Mouse (Mus musculus) frontal cortex, postnatal 25 days (tissue): ENCODE results near the gene Tmem136.
"Not testable (repeated sequence)": the region's sequence is repeated elsewhere in the genome, so short reads cannot be mapped to it uniquely, and the experiment has no call there.

Experiments used
- DNase-seq, 2 experiments: peaks; one replicate each; pipeline ENCODE4 v3.0.0; 2022; ENCODE audit warnings: low spot score in 2 of 2

The Tmem136 gene

GRCm38 (mm10) chr9:43116134-43116996 is at the start of gene Tmem136:
TSS of gene Tmem136 (minus strand) at chr9:43116570.
- DNase-seq, result peak in 1 of 2 experiments; percentile 28

GRCm38 (mm10) chr9:43155960-43156359 is 39.6 kb upstream of the Tmem136 start:
- no peak for DNase-seq

DNA sequence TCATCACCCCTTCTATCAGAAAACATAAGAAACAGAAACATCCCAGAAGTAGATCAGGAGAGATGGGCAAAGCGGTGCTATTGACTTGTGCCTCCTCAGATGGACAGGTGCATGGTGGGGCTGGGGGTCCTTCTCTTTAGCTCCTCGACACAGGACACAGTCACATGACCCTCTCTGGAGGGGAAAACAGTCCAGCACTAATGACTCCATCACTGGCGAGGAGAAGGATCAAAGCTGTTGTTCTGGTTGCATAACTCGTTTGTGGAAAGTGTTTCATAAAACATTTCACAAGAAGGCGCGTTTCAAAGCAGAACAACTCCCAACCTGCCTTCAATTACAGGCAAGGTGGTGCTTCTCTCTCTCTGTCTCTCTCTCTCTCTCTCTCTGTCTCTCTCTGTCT is 35.4 kb upstream of the Tmem136 start:
- DNase-seq, result no peak

DNA sequence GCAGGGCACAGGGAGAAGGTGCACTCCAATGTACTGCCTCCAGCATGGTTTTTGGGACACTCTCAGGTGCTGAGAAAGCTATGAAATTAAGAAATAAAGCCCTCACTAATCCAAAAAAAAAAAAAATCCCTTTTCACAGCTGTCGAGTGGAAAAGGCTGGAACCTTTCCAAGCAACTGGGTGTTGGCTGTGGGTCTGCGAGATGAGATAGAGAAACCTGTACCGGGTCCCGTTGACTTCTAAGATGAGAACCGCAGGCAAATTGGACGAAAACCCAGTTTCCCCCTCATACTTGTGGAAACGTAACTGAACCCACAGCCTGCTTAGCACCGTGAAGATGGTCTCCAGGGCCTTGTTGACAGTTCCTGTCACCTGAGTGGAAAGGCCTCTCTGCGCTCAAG is 34.6 kb upstream of the Tmem136 start:
- no peak for DNase-seq

GRCm38 (mm10) chr9:43150075-43150474 is 33.7 kb upstream of the Tmem136 start:
- DNase-seq, result peak in 1 of 2 experiments; percentile 44

DNA sequence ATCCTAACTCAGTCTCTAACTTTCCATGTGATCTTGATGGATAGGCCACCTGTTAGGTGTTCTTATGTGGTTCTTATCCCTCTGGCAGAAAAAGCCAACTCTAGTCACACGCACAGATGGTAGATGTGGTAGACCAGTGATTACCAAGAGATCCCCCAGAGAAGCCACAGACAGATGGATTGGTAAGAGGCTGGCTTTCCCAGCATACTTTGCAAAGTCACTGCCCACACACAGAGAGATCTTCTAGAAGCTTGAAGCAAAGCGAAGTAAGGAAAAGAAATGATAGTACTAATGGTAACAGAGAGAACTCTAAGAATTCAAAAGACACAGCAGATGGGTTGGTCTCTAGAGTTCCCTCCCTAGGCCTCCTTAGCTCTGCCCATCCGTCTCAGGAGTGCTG is 33.1 kb upstream of the Tmem136 start:
- DNase-seq, result no peak

DNA sequence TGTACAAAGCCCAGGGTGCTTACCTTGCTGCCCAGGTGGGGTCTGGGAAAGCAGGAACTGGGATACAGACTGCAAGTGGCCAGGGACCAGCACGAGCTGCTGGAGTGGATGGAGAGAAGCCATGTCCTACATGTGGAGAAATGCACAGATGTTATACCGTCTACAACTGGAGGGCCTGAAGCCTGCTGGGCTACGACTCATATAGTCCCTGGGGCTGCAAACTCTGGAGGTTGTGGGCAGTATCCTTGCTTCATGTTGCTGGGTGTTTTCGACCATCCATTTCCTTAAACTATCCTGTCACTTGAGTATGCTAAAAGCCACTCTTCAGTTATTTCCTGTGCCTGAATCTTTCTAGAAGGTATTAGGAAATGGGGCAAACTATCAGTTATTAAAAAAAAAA is 28.8 kb upstream of the Tmem136 start:
- no peak for DNase-seq

DNA sequence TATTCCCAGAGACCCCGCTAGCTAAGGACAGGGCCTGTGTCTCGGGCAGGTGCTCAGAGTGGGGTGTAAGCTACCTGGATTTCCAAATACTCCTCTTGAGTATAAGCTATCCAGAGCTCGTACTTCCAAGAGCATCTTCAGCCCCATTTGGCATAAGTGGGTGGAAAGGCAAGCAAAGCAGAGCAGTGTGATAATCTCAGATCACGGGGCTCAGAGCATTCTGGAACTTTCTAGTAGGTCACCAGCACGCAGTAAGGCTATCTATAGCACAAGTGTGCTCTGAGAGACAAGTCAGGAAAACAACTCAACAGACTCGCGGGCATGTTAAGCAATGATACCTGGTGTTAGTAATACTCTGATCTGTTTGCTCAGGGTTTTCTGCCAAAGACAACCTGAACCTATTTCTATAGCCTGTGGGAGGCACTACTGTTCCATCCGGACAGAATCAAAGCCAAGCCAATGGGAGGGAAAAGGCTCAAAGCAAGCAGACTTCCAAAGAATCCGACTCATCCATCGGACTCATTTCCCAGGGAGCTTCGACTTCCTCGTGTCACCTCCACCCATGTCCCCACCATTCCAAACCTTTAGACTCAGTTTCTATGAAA is 27.9 kb upstream of the Tmem136 start:
- DNase-seq, result no peak

DNA sequence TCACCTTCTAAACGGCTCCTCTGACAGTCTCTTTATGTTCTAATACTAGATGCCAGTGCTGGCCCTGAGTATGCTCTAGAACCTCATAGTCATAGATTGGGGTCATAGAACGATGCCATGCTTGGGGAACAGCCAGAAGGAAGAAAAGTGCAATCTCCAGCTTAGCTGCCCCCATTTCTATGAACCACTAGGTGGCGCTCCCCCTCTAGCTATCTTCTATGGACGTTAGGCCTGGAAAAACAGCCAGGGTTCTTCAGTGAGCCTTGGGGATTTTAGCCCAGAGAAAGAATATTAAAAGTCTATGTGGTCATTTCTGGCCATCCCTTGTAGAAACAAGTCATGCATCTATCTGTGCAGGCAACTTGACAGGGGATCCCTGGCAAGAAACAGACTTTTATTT is 25.5 kb upstream of the Tmem136 start:
- DNase-seq, result peak; percentile 59 to 68

- DNase-seq, result peak in 1 of 2 experiments; percentile 22
These were observed 17.2 kb upstream of the Tmem136 start for GRCm38 (mm10) chr9:43133525-43133924.

DNA sequence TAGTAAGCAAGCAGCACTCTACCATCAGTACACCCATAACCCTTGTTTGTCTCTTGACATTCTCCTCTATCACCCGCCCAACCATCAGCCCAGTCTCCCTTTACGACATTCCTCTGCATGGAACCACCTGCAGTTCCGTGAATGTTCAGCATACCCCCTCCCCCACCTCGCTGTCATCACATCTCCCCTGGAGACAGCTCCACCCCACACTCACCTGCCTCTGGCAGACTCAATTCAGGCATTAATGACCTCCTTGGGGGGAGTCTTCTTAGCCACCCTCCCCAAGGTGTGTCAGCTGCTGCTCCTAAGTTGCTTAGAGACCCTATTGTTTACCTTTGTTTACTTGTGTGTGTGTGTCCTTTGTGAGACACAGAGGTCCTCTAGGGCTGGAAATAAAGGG is 16.0 kb upstream of the Tmem136 start:
- DNase-seq, result no peak

- no peak for DNase-seq
These were observed 15.6 kb upstream of the Tmem136 start for GRCm38 (mm10) chr9:43131940-43132339.

DNA sequence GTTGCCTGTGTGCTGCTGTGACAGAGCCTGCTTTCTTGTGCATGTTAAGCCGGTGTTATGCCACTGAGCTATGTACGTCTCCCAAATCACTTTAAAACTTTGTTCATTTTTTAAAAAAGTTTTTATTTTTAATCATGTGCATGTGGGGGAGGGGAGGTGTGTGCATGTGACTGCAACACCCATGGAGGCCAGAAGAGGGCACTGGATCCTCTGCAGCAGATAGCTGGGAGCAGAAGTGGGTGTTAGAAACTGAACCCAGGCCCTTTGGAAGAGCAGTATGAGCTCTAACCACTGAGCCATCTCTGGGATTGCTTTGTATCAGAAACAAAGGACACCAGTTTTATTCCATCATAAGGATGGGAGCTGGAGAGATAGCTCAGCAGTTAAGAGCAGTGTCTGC is 14.3 kb upstream of the Tmem136 start:
- DNase-seq, result no peak

DNA sequence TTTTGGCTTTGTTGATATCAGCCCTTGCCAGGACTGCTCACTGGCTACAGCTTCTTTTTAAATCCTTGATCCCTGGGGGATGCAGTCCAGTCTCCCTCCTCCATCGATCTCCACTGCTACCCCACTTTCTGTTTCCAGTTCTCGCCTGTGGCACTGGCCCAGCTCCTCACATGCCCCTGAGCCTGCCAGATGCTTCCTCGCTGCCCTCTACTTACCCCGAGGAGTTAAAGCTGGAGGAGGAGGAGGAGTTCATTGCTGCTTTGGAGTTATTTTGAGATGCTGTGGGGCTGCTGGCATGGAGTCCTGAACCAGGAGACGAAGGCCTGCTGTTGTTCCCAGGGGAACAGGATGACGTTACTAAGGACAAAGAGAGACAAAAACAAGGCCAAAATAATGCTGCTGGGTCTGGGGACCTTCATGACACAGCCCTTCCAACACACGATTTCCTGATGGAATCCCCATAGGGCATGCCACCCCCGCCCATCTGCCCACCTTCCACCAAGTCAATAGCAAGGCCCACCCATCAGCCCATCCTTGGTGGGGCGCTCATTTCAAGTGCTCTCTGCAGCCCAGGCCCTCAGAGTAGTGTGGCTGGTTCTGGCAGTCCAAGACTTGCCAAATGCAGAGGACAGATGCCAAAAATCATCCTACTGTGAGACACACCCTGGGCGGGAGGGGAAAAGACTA is 10.9 kb upstream of the Tmem136 start:
- no peak for DNase-seq

- no peak for DNase-seq
These were observed 6.0 kb upstream of the Tmem136 start for GRCm38 (mm10) chr9:43122379-43122778.

- DNase-seq, result not testable (repeated sequence)
These were observed 5.6 kb upstream of the Tmem136 start for GRCm38 (mm10) chr9:43121948-43122347.

DNA sequence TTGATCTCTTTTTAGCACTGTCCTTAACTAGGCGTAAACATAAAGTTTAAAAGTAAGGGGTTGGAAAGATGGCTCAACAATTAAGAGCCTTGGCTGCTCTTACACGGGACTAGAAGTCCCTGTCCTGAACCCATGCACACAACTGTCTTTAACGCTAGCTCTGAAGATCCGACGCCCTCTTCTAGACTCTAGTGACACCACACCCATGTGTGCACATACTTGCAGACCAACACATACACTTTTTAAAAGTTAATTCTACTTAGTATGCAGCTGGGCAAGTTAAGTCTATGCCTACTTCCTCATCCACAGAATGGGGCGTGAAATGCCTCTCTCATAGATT is 597 bp upstream of the Tmem136 start:
- DNase-seq, result no peak

DNA sequence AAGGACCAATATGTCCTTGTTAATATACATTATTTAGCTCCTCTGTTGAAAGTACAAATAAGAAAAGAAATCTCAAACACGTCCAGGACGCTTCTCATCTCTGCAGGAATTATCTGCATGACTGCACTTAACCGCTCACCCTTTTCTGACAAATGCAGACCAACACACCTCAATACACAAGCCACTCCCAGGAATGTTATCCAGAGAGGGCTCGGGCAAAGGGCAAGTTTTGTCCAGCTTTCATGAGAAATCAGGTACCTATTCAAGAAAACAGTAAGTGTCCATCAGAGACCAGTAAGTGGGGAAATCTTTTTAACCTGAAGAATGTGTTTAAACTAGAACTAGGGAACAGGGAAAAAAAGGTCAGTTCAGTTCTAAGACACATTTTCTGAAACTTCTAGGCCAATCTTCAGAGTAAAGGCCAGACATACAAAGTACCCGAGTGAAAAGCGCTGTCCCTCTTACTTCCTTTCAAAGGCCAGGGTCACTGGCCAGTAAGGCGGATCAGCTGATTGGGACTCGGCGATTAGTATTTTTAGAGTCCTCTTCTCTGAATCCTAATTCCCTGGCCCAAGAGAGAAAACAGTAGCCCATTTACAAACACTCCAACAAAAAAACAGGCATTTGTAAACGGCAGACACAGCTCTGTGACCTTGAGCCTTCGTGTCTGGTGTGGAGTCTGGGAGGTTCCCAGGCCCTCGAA is 788 bp downstream of the Tmem136 start:
- DNase-seq, result no peak

DNA sequence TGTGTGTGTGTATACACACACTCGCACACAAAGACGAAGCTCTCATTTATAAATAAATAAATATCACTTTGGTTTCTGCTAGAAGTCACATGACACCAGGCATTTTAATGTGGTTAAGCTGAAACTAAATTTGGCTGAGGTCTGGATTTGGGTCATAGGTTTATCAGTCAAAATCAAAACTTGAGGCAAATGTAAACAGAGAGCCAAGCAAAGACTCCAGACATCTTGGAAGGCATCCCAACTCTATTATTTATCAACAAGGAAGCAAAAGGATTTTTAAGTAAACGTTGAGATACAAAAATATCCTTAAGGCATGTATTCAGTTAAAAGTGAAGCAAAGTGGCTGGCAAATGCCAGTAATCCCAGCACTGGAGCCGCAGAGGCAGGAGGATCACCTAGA is 1.5 kb downstream of the Tmem136 start:
- no peak for DNase-seq

GRCm38 (mm10) chr9:43110286-43110980 is 5.9 kb downstream of the Tmem136 start:
- DNase-seq, result no peak

- DNase-seq, result no peak
These were observed 7.2 kb downstream of the Tmem136 start for GRCm38 (mm10) chr9:43109125-43109524.

DNA sequence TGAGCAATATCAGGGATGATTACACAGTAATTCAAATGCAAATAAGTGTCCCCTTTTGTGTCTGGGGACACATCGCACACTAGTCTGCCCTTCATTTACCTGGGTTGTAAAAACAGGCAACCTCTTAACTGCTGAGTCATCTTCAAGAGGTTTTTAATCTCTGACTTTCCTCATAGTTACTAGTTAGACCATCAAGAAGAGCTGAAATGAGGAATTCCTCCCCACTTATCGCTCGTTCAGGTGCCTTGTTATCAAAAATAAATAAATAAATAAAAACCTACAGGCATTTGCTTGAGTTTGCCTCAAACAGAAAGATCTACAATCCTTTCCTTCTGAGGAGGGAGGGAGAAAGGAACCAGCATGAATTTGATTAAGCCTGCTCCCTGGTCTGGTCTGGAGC is 7.6 kb downstream of the Tmem136 start:
- DNase-seq, result no peak
